Mouse (Mus musculus) urinary bladder, postnatal 25 days (tissue): ENCODE measurements around the gene Zc3h8.

Experiments
- DNase-seq: peaks from one replicate; pipeline ENCODE4 v3.0.0; 2022; ENCODE audit warnings: low spot score

Zc3h8 gene

DNA sequence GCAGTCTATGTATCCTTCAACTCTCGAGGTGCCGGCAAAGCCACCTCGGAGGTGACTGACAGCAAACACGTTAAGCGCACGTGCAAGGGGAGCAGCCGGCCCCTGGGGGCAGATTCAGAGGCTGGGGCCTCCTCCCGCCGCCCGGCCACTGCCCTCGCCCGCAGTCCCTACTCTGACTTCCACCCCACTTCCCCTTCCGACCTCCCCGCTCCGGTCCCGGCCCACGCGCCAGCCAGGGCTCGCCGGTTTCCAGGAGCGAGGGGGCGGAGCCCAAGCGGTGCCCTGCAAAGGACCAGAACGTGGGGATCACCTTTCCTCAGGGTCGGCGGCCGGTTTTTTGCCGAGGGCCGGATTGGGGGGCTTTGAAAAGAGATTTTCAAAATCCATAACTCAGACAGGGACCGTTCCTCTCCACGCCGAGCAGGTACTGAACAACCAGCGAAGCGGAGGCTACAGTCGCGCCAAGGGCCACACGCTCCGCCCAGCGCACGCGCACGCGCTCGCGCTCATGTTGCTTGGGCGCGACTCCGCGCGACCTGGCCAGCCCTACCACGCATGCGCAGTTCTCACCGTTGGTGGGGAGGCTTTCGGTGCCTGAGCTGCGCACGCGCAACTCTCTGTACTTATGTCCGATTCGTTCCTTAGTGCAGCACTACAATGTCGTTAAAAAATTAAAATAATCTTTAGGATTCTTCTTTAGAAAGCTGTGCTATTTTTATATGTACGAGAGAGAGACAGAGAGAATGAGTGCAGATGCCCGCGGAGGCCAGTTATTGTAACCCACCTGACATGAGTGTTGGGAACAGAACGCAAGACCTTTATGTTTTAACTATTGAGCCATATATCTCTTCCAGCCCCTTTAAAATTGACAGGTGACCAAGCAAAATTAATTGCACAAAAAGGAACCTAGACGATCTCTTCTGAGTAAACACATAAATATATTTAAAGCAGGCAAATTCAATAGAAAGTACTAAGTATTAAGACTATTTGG, at the start of gene Zc3h8:
Zc3h8 (minus strand) TSS at position 540 of the 991 bp plus-strand sequence.
- peak; percentile 97 for DNase-seq

DNA sequence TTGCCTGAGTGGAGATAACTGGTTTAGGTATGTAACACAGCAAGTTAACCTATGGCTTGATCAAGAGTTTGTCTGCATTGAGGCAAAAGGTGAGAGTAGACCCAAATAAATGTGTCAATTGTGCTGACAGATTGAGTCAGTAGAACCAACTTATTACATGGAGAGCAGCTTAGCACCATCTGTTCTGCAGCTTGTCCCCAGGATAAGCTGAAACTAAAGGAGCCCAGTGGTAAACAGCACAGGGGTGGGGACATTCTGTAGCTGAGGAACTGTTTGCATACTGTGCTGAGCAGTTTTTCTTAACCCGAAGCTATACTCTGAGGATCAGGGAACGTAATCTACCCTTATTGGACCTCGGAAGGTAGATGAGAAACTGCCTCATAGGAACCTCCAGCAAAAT, 40.9 kb upstream of the Zc3h8 start:
- DNase-seq, result no peak

DNA sequence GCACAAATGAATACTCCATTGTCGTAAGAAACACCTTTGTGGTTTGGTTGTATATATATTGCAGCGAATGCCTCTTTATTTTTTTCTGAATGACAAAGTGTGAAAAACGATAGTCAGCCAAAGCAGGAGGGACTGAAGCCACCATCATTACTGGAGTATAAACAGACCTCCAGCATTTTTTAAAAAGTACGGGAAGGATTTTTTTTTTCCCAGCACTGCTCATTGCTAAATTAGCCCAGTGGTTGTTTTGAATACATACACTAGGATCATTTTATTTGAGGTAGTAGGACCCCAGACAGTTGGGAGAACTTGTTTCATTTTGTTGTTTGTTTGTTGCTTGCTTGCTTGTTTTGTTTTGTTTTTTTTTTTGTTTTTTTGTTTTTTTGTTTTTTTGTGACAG, 31.7 kb upstream of the Zc3h8 start:
- no peak for DNase-seq

DNA sequence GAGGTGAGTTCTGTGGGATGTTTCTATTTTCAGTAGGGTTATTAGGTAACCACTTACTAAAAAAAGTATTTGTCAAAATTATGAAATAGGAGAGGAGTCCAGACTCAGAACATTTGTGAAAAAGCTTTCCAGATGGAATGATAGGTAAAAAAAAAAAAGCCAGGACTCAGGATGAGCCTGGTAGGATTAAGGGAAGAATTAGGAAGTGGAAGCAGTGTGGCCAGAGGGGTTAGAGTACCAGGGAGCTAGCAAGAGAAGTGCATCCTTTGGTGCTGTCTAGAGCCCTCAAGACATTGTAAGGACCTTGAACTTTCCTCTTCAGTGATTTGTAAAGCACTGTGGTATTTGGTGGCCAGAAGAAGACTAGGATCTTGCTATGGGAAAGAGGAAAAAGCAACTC, 28.4 kb upstream of the Zc3h8 start:
- no peak for DNase-seq

DNA sequence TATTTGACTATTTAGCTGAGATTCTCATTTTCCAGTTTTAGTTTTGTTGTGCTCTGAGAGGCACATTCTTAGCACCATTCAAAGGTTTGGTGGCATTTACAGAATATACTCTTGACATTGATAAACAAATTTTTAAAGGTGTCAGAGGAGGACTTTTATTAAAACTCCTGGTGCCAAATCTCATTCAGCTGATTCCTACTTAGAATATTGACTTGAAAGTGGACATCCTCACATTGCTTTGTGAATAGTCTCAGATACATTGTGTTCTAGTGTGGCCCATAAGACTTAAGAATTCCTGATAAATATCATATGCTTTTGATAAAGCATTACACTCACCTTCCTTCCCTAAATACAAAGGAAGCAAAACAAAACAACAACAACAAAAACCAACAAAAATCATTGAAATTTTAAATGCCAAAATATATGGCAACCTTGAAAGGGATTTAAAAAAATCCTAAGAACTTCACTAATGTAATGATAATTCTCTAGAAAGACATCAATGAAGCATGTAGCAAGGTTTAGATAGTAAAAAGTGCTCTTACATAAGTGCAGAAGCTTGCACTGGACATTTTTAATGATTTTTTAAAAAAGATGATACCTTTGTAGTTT, 24.7 kb upstream of the Zc3h8 start:
- no peak for DNase-seq

DNA sequence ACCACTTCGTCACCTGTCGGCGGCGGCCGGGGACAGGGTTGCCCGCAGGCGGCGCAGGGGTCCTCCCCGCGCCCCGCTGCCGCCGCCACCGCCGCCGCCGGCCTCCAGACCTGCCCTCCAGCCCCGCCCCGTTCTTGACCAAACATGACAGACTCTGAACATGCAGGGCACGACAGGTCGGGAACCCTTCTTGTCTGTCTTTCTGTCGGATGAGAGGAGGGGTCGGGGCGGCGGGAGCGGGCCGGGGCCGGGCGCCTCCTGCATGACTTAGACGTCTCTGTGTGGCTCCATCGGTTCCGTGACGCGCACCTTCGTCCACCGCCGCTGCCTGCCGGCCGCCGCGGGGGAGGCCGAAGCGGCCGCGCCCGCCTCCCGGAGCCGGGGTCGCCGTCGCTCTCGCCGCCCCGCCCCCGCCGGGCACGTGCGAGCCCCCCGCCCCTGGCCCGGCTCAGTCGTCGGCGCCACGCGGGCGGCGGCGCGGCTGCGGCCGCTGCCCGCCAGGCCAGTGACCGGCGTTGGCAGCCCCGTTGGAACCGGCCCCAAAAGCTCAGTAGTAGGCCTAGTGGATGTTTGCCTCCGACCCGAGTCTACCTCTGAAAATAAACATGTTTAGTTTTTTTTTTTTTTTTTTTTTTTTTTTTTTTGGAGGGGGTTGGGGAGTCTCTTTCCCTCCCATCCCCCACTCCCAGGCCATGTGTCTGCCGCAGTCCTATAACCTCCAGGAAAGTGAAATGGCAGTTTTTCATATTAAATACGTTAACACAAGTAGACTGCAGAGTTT, 24.0 kb upstream of the Zc3h8 start, which contains the start of gene Gm10762:
Gm10762 (minus strand) TSS at position 65 of the 781 bp plus-strand sequence.
- peak; percentile 72 for DNase-seq

DNA sequence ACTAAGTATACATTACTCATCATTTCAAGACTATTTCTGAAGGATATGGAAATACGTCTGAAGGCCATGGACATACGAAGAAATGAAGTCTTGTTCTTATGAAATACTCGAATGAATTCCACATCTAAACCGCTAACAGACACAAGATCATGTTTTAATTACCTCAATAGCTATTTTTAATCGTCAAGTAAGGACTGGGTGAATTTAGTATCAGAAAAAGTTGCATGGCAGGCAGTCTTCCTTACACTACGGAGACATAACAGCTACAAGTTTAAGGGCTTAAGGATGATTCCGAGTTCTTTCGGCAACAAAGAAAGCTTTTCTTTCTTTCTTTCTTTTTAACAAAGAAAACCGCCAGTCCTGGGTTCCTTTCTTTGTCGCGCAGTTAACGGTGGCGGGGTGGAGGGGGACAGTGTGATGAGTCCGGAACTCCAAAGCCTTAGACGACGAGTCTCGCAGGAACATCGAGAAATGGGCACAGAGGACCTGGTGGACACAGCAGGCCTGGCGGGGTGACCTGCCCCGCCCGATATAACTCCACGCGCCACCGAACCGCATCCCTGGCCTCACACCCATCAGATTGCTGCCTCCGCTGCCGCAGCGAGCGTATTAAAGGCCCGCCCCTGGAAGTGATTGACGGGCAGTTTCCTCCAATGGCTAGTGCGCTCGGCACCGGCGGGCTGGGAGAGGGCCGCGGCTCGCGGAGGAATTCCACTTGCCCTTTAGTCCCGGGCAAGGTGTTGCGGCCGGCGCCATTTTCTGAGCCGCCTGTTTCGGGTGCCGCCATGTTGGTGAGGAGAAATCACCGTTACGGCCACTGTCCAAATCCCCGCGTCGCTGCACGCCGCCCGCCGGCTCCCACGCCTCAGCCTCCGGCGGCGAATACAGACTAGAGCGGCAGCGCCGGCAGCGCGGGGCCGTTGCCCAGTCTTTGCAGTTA, 23.0 kb upstream of the Zc3h8 start, which contains the start of gene Zc3h6:
Zc3h6 (plus strand) TSS at position 762 of the 940 bp plus-strand sequence.
- DNase-seq, result peak; percentile 98

DNA sequence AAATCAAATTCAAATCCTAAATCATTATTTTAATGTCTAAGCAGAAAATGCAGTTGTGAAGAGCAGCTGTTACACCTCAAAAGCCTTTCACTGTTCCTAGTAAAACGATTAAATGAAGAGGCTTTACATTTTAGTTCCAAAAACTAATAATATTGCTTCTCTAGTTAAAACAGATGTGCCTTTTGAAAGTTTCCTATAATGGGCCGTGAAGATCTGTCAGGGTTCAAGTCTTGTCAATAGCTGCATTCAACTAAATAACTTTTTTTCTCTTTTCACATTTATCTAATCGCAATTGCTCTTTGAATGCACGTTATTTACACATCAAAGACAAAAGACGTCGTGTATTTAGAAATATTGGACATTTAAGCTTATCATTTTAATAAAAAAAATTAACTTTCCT, 22.4 kb upstream of the Zc3h8 start:
- DNase-seq, result no peak

DNA sequence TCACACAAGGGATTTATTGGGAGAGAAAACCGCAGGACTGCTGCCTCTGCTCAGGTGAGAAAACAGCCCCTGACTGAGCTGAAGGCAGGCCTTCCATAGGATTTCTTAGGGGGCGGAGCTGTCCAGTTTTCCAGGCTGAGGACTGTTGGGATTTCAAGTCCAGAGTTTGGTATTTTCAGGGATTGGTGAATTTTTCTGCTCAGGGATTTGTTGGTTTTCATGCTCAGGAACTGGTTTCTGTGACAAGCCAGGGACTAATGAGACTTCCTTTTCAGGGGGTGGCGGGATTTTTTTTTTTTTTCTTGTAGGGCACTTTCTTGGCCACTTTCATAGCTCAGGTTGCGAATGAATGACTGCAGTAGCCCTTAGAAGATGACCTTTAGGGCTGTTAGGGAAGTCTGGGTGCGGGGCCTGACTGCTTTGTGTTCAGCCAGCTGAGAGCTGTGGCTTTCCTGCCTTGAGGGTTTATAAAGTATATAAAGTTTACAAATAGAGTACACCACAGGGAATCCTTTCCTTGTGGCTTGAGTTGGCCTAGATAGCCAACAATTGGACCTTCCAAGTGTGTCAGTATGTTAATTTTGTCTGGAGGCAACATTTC, 21.7 kb upstream of the Zc3h8 start:
- no peak for DNase-seq

DNA sequence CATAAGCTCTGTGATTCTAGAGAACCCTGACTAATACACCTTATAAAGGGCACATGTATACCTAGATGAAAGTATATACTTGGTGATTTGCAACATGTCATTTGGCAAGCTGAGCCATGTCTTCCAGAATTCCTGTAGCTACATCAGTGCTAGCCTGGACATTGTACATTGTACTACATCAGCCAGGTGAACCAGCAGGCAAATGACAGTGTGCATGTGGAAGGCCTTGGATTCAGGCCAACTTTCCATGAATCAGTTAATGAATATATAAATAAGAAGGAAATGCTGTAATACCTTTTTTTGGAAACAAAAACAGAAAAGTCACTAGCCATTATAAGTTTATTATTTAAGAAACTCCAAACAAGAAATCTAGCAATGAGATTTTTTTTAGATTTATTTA, 10.3 kb upstream of the Zc3h8 start:
- DNase-seq, result no peak

DNA sequence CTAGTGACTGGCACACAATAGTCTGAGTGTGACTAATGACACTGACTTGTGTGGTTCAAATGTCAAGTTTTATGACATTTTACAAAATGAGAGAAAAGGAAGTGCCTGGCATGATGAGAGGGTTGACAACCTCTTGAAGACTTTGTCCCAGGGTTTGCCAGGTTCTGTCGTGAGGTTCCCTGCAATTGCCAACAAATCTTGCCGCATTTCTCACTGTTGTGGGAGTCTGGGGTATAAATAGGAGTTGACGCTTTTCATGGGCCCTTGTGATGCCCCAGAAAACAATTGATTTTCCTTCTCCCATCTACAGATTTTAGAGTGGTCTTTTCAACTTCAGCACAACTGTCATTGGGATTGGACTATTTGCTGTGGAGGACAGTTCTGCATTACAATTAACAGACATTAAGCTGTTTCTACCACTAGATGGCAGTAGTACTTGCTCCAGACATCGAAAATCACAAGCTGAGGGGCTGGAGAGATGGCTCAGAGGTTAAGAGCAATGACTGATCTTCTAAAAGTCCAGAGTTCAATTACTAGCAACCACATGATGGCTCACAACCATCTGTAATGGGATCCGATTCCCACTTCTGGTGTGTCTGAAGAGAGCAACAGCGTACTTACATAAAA, 4.2 kb upstream of the Zc3h8 start:
- DNase-seq, result no peak

DNA sequence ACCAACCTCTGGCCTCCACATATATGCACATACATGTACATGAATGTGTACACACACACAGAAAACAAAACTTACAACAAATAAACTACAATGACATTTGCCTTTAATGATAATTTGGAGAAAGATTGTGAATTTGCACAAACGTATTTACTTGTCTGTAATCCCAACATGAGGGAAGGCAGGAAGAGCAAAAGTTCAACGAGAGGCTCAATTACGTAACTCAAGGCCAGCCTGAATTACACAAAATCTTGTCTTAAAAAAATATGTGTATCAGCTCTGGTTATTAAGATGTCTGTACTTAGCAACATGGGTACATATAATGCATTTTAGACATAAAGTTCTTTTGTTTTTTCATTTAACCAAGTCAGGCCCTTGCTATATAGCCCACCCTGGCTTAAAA, 7.6 kb downstream of the Zc3h8 start:
- no peak for DNase-seq

DNA sequence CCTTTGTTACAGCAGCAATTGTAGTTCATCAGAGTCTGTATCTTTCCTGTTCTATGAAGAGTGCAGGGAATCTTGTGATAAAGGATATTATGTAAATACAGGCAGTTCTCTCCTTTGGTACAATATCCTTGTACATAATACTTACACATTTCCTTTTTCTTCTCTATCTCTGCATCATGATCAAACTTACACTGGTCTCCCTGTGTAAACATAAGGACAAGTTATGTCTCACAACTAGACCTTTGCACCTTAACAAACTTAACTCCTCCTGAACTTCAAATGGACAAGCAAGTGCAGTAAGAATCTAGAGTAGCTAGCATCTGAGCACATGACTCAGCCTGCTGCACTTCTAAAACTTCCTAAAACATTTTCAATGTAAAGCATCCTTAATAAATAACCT, 13.2 kb downstream of the Zc3h8 start:
- no peak for DNase-seq

DNA sequence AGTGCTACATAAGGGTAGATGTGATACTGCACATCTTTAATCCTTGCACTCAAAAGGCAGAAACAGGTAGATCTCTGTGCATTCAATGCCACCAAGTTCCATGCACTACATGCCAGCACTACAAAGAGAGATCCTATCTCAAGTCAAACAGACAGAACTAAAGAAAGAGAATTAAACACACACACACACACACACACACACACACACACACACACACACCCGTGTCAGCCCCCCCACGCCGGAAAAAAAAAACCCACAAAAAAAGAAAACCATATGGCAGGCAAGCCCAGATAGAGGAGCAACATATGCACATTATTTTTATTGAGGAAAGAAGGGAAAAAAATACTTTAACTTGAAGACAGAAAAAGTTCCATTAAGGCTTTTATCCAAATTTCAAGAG, 15.4 kb downstream of the Zc3h8 start:
- DNase-seq, result no peak

DNA sequence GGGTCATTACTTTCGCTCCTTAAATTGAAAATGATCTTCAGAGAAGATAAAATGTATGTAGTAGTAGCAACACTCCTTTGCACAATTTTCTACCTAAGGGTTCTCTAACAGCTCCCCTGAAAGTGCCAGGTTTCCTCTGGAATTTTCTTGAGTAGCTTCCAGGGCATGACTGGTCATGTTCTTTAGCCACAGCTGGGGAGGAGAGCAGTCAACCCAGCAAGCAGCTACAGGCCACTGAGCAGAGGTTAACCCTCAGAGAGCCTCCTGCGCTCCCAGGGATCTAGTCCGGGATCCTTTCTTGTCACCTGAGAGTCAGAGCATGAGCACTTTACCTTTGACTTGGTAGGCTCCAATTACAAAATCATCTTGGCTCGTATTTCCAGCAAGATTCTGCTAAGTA, 19.1 kb downstream of the Zc3h8 start:
- DNase-seq, result no peak

DNA sequence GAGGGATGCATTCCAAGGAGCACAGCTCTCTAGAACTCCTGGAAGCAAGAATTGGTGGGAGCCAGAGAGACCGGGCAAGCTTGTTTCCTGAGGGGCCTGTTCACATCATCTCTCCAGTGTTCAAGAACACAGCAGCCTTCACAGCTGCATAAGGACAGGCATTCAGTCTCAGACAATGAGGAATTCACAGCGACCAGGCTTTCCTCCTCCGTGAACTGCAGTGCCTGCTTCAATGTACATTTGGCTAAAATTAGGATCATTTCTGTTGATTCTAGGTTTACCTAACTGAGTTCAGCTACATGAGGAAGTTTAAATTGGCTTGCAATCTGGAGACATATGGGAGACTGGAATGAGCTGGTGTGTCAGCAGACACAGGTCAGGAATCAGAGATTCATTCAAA, 27.3 kb downstream of the Zc3h8 start:
- no peak for DNase-seq

DNA sequence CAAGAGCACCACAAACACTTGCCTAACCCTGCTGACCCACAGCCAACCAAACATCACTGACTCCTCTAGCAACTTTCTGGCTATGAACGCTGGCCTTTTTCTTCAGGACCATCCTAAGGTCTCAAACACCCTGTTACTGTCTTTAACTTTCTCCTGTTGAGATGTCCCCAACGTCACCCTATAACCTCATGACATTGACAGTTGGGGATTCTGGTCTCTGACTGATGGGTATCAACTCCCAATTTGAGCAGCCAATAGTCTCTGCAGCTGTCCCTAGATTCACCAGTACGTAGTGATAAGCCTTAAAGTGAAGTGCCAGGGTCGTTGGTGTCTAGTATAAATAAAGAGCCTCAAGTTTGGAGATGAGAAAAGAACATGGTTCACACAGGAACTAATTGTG, 28.9 kb downstream of the Zc3h8 start:
- DNase-seq, result no peak

DNA sequence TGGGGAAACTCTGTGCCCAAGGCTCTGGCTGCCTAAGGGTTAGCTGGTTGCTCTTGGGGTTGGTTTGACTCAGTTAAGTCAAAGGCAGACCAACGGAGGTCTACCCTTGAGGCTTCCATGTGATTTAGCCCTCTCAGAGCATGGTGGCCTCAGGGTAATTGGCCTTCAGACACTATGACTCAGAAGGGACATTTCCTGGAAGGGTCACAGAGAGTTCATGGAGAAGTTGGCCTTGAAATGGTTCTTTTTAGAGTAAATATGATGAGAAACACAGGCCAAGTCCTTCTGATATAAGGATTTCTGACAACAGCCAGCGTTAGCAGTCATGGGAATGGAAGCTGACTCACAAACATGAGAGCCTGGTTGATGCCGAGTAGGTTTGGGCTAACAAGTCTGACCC, 40.2 kb downstream of the Zc3h8 start:
- no peak for DNase-seq

DNA sequence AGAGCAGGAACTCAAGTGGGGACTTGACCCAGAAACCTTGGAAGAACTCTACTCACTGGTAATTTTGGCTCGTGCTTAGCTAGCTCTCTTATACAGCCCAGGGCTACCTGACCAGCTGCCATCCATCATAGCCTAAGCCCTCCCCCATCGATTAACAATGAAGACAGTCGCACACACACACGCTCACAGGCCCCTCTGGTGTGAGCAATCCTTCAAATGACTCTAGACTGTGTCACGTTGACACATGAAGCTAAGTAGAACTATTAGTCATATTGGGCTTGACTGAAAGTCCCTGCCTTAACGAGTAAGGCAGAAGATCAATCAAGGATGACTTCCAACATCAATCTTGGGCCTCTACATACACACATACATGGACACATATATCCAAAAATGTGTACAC, 41.0 kb downstream of the Zc3h8 start:
- DNase-seq, result no peak

DNA sequence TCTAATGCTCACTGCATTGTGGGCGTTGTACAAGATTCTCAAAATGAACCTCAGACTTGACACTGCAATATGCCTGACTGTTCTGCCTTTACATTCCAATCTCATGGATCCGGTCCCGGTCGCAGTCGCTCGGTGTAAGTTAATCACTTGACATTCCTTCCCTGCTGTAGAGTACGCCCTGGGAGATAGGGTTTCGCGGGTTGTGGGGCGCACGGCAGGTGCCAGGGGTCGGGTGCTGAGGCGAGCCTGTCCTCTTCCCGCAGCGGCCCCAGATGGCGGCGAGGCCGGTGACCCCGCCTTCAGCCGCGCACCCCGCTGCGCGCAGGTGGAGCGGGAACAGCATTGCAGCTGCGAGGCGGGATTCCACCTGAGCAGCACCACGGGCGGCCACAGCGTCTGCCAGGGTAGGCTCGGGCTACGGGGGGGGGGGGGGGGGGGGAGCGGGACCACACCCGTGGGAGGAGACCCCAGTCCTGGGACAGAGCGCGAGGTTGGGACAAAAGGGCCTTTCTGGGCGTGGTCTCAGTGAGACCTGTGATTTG, 51.6 kb downstream of the Zc3h8 start:
- no peak for DNase-seq
